Mouse (Mus musculus) thymus, postnatal 10 days (tissue): ENCODE measurements at regions not wholly inside any gene's neighbourhood (a gene's known extent, or its start where the extent isn't known, plus 50 kb on each side); places are given as distances from the start of the nearest gene placed in this dataset.
A peak's percentile ranks its signal among the peaks of the same experiment; 100 is the strongest.

Experiments used
- DNase-seq, 2 experiments: peaks; one replicate each; pipeline ENCODE4 v3.0.0; 2021; ENCODE audit warnings: low spot score in 2 of 2

GRCm38 (mm10) chr14:47795062-47795461 is 146.8 kb downstream of the Ktn1 start:
- DNase-seq: no peak

- no peak for DNase-seq
Measured at GRCm38 (mm10) chr14:47798203-47798602, 150.0 kb downstream of the Ktn1 start.

- DNase-seq: no peak
Measured at GRCm38 (mm10) chr14:47799564-47799963, 151.3 kb downstream of the Ktn1 start.

GRCm38 (mm10) chr14:47805202-47805601 is 157.0 kb downstream of the Ktn1 start:
- no peak for DNase-seq

GRCm38 (mm10) chr14:47805771-47806535 is 157.7 kb downstream of the Ktn1 start:
- no peak for DNase-seq

GRCm38 (mm10) chr14:47808097-47808910 is 160.1 kb downstream of the Ktn1 start:
- no peak for DNase-seq

GRCm38 (mm10) chr14:47818224-47818623 is 170.0 kb downstream of the Ktn1 start:
- no peak for DNase-seq

GRCm38 (mm10) chr14:47818641-47819040 is 170.4 kb downstream of the Ktn1 start:
- no peak for DNase-seq

GRCm38 (mm10) chr14:47820571-47821143 is 172.4 kb downstream of the Ktn1 start:
- DNase-seq: no peak

GRCm38 (mm10) chr14:47823182-47823581 is 174.9 kb downstream of the Ktn1 start:
- DNase-seq: no peak

- DNase-seq: peak in 1 of 2 experiments; percentile 3
Measured at GRCm38 (mm10) chr14:47823696-47824095, 175.4 kb downstream of the Ktn1 start.

GRCm38 (mm10) chr14:47825446-47825956 is 177.3 kb downstream of the Ktn1 start:
- no peak for DNase-seq

- DNase-seq: no peak
Measured at GRCm38 (mm10) chr14:47826545-47826944, 178.3 kb downstream of the Ktn1 start.

GRCm38 (mm10) chr14:47827623-47828022 is 179.4 kb downstream of the Ktn1 start:
- no peak for DNase-seq

GRCm38 (mm10) chr14:47833696-47834095 is 185.4 kb downstream of the Ktn1 start:
- no peak for DNase-seq

GRCm38 (mm10) chr14:47835408-47835807 is 187.2 kb downstream of the Ktn1 start:
- no peak for DNase-seq

- DNase-seq: no peak
Measured at GRCm38 (mm10) chr14:47839493-47840215, 191.4 kb downstream of the Ktn1 start.

- no peak for DNase-seq
Measured at GRCm38 (mm10) chr14:47844366-47844765, 196.1 kb downstream of the Ktn1 start.

GRCm38 (mm10) chr14:47848861-47849260 is 200.6 kb downstream of the Ktn1 start:
- no peak for DNase-seq

- DNase-seq: no peak
Measured at GRCm38 (mm10) chr14:47856280-47856765, 208.1 kb downstream of the Ktn1 start.

- no peak for DNase-seq
Measured at GRCm38 (mm10) chr14:47857271-47857670, 209.0 kb downstream of the Ktn1 start.
